Mouse (Mus musculus) urinary bladder, postnatal 10 days (tissue): ENCODE measurements at regions not wholly inside any gene's neighbourhood (a gene's known extent, or its start where the extent isn't known, plus 50 kb on each side); places are given as distances from the start of the nearest gene placed in this dataset.
"Not testable (repeated sequence)": the region's sequence is repeated elsewhere in the genome, so short reads cannot be mapped to it uniquely, and the experiment has no call there.

Experiments used
- DNase-seq: peaks from one replicate; pipeline ENCODE4 v3.0.0; 2022; ENCODE audit warnings: low spot score

- no peak for DNase-seq
Measured at GRCm38 (mm10) chr7:58310096-58310495, 345.9 kb upstream of the Atp10a start.

GRCm38 (mm10) chr7:58322381-58322780 lies 333.6 kb upstream of the Atp10a start:
- no peak for DNase-seq

GRCm38 (mm10) chr7:58367384-58367783 lies 288.6 kb upstream of the Atp10a start:
- no peak for DNase-seq

GRCm38 (mm10) chr7:58383401-58383800 lies 272.6 kb upstream of the Atp10a start:
- DNase-seq: no peak

- DNase-seq: no peak
Measured at GRCm38 (mm10) chr7:58388326-58388725, 267.6 kb upstream of the Atp10a start.

DNA sequence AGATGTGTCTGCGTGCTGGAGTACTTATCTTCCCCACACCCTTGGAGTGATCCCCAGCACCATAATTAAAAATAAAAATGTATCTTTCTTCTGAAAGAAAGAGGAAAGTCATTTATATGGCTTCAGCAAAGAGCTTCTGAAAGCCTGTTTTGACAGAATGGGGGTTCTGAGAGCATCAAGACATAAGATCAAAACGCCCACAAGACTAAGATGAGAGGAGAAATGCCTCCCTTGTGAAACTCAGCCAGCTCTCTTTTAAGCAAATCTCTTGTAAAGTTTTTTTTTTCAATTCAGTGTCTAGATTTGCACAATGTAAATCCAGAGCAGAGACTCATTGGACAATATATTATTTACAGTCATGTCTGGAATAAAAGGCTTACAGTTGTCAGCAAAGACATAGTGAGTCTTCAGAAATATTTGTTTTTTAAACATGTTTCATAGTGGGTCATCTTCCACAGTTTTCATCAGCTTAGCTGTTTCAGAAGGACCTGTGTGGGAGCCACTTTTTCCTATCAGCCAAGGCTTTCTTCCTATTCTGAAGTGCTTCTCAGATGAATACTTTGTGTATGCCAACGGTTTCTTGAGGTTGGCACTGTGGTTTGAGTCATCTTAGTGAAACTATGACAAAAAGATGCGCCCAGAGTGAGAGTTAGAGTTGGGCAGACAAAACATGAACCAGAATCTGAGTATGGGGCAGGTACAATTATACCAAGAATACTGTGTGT lies 263.4 kb upstream of the Atp10a start:
- DNase-seq: no peak

DNA sequence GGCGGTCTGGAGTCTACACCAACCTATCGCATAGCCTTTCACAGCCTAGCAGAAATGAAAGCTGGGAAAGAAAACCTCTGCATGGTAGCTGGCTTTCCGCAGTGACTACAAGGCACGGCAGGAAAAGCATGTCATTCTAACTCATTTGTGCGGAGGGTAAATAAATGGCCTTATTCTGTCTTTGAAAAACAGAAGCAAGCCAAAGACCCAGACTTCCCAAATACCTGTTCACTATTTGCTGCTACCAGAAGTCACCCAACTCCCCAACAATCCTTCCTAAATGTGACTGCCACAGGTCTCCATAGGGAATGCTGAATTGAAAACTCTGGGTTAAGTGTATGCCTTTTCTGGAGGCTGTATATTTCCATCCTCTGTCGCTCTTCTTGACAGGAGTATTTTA lies 258.0 kb upstream of the Atp10a start:
- no peak for DNase-seq

- no peak for DNase-seq
Measured at GRCm38 (mm10) chr7:58398558-58399144, 257.3 kb upstream of the Atp10a start.

DNA sequence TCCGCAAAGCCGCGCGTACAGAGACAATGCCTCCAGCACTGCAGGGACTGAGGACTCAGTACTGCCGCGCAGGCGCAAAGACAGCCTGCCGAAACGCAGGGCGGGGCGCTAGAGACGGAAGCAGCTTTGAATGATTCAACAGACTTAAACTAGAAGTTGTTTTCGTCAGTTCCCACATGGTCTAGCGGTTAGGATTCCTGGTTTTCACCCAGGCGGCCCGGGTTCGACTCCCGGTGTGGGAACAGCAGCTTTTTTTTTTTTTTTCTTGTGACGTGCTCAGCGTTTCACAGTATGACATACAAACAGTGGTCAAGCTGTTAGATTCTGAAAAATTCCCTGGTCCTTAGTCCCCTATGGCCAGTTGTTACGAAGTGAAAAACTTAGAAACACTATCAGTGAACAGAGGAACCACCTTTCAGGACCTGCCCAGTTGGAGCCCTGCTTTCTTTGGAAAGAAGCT lies 256.8 kb upstream of the Atp10a start:
- DNase-seq: peak; percentile 59

DNA sequence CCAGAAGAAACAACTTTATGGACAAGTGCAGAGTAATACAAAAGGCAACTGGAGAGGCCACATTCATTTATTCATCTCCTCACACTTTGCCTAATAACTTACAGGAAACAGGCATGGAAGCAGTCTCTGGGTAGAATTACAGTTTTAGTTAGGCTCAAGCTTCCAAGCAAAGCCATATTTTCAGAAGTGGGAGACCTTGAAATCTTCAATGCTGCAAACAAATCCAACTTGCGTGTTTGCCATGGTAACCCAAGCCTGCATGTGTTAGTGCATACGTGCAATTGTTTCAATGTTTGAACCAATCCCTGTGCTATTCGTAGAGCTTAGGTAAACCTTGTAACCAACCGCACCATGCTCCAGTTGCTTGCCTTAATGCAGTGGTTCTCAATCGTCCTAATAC lies 256.3 kb upstream of the Atp10a start:
- DNase-seq: no peak

- no peak for DNase-seq
Measured at GRCm38 (mm10) chr7:58400594-58400993, 255.4 kb upstream of the Atp10a start.

DNA sequence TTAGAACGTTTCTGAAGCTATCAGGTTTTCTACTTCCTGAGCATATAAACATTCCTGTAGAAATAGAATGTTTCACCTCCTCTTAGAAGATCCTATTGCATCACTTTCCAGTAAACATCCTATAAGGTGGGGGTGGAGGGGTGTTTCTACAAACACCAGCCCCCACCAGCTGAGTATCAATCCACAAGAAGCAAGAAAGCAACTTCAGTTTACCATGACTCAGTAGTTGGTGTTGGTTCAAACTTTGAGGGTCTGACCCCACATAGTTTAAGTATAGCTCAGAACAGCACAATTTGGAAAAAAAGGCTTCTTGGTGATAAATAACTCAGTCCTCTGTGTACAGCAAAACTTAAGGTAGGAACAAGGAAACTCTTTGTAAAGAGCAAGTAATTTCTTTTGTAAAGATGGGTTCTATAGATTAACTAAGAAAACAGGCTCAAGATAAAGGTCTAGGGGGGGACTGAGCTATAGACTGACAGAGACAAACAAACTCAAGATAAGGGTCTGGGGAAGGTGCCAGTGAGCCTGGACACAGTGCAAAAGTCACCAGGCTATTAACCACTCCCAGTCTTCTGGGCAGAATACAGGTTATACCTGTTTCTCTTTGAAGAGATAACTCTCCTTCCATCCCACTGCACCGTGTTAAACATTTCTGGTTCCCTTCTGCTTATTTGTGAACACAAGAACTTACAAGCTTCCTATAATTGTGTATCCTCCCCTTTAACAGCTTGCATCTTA lies 218.9 kb upstream of the Atp10a start:
- DNase-seq: no peak

DNA sequence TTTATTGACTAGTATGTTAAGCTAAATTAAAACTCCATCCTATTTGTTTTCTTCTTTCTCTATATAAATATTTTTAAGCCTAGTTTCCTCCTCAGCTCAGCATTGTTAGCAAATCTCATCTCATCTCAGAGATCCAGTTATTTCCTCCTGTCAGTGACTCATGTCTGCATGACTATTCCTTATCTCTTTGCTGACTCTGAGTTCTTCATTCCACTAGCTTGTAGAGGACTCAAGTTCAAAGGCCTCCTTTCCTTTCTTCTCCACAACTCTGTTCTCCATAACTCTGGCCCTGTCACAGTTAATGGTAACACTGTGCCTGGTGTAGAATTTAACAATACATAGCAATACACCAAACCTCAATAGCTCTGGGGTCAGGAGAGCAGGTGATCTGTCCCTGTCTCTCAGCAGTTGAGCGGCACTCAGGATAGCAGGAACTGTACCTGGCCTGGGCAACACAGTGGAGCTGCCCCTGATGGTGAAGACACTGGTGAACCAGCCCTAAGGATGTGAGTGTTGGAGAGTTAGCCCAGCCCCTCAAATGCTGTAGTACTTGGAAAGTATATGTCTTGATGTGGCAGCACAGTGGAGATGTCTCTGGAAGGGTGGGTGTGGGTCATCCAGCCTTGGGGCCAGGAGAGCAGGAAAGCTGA lies 213.3 kb upstream of the Atp10a start:
- no peak for DNase-seq

DNA sequence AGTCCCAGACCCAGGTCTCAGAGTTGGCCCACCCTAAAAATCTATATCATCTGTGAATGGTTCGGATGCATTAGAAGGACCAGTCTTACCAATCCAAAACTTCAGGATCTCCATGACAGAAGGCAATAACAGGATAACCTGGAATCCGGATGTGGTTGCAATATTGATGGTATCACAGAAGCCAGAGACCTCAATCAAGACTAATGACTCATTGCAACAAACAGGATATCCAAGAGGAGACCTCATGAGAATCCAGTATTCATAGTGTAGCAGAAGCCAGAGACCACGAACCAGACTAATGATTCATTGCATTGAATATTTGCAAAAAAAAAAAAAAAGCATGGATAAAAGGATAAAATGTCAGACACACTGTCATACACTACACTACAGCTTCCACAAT lies 212.7 kb upstream of the Atp10a start:
- DNase-seq: no peak

DNA sequence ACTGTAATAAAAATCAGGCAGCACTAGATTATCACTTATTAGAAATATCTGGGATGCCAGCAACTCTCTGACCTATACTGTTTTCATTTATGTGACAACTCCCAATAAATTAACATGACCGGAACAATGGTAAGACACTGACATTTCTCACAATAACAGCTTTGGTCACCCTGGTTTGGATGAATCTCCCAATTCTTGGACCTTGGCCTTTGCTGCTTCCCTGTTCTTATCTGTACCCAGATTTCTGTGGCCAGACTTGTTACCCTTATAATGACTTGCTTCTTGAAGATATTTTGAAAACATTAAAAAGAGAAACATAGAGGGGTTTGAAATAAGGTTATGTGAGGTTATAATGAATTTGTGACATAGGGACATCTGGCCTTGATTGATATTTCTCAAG lies 210.2 kb upstream of the Atp10a start:
- DNase-seq: no peak

DNA sequence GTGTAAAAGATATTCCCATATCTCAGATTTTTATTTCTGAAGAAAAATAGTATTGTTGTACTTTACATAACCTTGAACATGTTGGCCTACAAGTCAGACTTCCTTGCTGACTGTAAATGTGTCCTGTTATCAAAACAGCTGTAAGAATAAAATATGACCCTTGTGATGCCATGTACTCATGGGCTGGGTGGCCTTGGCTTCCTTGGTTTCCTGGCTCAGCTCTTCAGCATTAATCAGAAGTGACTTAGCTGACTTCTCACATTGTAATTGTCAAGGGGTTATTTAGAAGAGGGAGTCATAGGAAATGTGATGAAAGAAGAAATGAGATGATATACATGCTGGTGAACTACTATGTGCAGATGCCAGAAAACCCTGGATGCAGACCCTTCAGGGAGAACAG lies 209.7 kb upstream of the Atp10a start:
- DNase-seq: no peak

- DNase-seq: no peak
Measured at GRCm38 (mm10) chr7:58448727-58449126, 207.2 kb upstream of the Atp10a start.

- DNase-seq: no peak
Measured at GRCm38 (mm10) chr7:58451981-58452380, 204.0 kb upstream of the Atp10a start.

GRCm38 (mm10) chr7:58458146-58458545 lies 197.8 kb upstream of the Atp10a start:
- DNase-seq: not testable (repeated sequence)

GRCm38 (mm10) chr7:58460939-58461338 lies 195.0 kb upstream of the Atp10a start:
- no peak for DNase-seq

DNA sequence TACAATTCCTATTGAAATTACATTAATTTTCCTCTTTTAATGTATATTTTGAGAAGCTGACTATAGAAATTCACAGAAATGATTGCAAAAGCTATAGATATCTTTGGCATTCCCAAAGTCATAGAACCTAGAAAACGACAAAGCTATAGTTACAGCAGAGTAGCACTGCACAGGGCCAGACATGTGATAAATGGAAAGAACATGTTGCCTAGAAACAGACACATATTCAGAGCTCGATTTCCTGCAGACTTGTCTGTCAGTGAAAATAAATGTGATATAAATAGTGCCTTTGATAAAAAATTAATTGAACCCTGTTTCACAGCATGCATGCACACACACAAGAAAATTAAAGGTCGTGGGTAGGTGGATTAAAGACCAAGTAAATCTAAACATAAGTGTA lies 182.8 kb upstream of the Atp10a start:
- no peak for DNase-seq

GRCm38 (mm10) chr7:58475139-58475538 lies 180.8 kb upstream of the Atp10a start:
- DNase-seq: no peak

GRCm38 (mm10) chr7:58488250-58488649 lies 167.7 kb upstream of the Atp10a start:
- DNase-seq: no peak
